Mouse (Mus musculus) c-Kit-negative CD71-positive TER-119-positive erythroid progenitor cells, embryonic 14.5 days (primary cell): ENCODE results near the gene Mogs.

Experiments used
- DNase-seq: peaks from one replicate; pipeline ENCODE4 v3.0.0-alpha.2; 2013; ENCODE audit warnings: low read depth, low spot score

Gene Mogs

DNA sequence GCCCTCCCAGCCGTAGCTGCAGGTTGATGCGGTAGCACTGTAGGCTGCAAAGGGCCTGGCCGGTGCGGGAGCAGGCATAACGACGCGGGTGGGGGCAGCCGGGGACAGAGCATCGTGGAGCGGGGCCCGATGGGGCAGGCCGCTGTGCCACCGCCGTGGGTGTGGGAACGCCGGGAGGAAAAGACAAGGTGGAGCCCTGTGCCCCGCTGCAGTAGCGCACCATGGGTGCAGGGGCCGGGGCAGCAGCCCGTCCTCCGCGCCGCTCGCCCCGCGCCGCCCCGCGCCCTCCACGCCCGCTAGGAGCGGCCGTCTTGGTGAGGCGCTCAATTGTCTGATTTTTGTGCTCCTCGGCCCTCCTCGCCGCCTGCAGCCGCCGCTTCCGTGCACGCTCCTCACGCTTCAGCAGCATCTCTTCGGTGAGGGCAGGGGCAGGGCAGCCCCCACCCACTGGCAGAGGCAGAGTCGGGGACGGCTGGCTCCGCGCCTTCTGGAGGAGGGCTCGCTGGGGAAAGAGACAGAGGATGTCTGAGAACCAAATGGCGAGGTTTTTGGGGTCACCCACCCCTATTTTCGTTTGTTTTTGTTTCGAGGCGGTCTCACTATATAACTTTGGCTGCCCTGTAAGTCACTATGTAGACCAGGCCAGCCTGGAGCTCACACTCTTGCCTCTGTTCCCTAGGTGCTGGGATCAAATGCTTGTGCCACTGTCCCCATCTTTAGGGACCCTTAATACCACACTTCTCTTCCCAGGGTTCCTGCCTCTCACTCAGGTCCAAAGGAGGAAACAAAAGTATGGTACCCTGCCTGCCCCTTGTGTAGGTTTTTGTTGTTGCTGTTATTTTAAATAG lies 6.8 kb downstream of the Mogs start:
- no peak for DNase-seq

DNA sequence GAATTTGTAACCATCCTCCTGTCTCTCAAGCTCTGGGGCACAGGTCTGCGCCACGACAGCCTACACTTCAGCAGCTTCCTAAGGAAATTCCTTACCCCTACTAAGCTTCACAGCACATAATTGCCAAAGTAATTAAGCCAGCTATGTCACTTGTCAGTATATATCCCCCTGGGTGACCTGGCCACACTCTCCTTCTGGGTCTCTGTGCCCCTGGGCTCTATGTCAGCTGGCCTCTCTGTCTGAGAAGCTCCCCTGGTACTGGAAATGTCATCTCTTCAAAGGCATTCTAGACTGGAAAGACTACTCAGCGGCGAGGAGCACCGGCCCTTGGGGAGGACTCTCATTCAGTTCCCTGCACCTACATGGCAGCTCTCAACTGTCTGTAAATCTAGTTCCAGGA lies 7.7 kb downstream of the Mogs start:
- DNase-seq = no peak

GRCm38 (mm10) chr6:83124851-83125312 lies 9.6 kb downstream of the Mogs start:
- peak; percentile 90 for DNase-seq

DNA sequence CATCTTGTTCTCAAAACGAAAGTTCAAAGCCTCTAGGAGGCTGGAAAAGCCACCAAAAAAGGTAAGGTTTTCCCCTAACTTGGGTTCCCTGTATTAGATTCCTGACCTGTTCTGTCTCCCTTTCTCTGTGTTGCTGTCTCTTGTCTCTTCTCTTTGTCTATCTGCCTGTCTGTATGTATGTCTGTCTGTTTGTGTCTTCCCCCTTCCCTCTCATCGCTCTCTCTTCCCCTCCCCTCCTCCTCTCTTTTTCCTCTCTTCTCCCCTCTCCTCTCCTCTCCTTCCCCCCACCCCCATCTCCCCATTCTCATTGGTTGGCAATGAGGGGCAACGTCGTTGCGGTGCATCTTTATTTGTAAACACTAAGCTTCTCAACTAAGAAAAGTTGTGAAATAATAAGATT lies 10.0 kb downstream of the Mogs start, which contains the start of gene Ino80b:
Ino80b (minus strand) TSS at position 101 of the 400 bp plus-strand sequence.
- no peak for DNase-seq

DNA sequence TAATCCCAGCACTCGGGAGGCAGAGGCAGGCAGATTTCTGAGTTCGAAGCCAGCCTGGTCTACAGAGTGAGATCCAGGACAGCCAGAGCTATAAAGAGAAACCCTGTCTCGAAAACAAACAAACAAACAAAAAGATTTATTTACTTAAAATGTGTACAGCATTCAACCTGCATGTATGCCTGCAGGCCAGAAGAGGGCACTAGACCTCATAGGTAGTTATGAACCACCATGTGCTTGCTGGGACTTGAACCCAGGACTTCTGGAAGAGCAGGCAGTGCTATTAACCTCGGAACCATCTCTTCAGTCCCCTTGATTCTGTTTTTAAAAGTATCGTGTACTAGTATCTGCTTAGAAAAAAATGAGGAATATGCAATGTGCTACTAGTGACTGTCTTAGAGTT lies 12.1 kb downstream of the Mogs start:
- no peak for DNase-seq

GRCm38 (mm10) chr6:83131469-83132034 lies 16.3 kb downstream of the Mogs start:
- no peak for DNase-seq

- DNase-seq = no peak
These were observed 17.1 kb downstream of the Mogs start for GRCm38 (mm10) chr6:83132176-83132919.

GRCm38 (mm10) chr6:83134226-83134625 lies 18.9 kb downstream of the Mogs start:
- no peak for DNase-seq

DNA sequence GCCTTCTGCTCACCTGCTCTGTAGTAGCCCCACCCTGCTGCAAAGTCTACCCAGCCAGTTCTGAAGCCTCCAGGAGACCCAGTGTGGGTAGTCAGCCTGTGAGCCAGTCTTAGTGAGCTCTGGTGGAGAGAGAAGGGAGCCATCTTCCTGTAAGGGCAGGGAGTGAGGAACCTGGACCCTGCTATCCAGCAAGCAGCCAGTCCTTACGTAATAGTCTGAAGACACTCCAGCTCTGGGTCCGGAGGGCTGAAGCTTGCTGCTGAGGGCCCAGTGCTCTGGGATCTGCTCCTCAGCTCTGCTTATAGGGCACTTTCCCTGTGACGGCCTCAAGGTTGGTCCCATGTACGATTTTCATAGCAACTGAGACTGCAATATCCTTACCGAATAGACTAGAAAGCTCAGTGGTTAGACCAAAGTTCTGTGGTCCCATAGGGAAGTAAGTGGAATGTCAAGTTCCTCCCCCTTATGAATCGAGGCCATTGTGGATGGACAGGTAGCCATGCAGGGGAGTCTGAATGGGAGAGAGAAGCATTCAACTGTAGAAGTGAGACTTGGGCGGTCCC lies 19.7 kb downstream of the Mogs start, which contains the start of gene Rtkn:
Rtkn (plus strand) TSS at position 513 of the 563 bp plus-strand sequence.
- DNase-seq = no peak

DNA sequence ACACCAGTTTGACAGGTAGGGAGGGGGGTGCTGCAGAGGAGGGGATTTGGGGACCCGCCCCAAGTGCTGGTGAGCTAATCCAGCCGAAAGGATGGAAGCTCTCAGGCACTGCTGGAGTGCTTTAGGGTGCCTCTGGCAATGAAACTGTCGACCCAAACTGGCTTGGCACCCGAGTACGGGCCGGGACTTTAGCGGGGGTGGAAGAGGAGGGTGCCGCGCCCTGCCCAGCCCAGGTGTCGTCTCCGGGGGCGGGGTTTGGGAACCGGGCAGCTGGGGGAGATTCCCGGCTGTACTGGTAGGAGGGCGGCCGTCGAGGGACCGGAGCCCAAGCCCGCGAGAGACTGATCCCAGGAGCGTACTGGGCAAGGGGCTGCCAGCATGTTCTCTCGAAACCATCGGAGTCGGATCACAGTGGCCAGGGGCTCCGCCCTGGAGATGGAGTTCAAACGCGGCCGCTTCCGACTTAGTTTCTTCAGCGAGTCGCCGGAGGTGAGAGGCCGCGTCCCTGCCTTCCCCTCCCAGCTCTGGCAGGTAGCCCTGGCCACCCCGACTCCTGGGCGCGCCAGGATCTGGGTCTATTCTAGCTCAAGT lies 20.4 kb downstream of the Mogs start:
- DNase-seq = no peak

DNA sequence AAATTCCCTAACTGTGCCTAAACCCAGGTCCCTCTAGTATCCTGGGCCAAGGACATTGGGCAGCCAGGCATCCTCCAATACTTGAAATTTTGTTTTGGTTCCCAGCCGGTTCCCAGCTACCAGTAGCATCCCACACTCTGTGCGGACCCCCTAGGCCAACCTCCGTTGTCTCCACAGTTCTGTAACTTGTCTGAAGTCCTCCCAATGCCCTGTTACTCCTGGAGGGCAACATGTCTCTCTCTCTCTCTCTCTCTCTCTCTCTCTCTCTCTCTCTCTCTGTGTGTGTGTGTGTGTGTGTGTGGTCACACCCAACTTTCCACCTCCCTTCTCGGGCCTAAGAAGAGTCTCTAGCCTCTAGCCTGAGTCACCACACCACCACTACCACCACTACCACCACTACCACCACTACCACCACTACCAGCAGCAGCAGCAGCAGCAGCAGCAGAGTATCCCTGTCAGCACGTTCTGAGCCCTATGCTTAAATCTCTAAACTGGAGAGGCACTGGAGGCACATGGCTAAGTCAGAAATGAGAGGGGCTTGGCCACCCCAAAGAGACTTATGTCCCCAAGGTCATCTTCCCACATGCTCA lies 21.1 kb downstream of the Mogs start:
- DNase-seq = no peak

DNA sequence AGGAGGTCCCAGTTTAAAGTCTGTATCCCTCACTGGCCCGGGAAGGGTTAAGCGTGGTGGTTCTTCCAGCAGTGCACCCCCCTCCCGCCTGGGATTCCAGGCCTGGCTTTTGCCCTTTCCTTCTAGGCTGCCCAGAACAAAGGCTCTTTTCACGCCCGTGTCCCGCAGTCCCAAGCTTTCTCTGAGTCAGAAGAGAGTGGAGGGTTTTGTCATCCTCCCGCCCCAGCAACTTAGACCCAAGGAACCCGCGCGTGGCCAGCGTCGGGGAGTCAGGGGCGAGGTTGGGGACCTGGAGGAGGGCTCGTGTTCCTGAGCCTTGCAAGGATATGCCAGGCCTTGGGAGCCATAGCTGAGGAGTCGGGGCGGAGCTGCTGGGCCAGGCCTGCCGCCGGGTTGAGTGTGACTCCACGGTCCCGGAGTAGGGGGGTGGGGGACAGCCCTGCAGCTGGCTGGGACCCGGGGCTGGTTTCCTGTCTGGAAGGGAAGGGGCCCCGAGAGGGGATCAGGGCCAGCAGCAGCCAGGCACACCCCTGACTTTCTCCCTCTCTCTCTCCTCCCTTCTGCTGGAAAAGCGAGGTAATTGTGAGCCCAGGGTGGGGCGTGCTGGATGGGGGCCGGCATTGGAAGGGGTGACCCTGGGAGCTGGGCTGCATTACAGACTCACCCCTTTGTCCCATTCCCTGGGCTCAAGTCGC lies 21.7 kb downstream of the Mogs start:
- no peak for DNase-seq

GRCm38 (mm10) chr6:83137576-83137950 lies 22.3 kb downstream of the Mogs start:
- DNase-seq = no peak

DNA sequence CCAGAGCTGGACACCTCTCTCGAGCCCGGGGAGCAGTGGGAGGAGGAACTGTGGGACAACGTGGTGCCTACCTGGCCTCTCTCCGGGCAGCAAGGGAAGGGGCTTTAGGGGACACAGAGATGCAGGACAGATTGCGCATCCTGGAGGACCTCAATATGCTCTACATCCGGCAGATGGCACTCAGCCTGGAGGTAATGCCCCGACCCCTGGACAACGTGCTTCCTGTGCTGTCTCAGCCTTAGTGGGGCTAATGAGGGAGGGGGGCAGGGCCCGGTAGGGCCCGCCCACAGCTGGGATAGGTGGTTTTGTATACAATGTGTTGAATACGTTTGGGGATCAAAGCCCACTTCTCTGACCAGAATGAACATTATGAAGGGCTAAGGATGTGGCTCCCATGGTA lies 22.8 kb downstream of the Mogs start:
- no peak for DNase-seq

GRCm38 (mm10) chr6:83140044-83140443 lies 24.7 kb downstream of the Mogs start:
- no peak for DNase-seq

DNA sequence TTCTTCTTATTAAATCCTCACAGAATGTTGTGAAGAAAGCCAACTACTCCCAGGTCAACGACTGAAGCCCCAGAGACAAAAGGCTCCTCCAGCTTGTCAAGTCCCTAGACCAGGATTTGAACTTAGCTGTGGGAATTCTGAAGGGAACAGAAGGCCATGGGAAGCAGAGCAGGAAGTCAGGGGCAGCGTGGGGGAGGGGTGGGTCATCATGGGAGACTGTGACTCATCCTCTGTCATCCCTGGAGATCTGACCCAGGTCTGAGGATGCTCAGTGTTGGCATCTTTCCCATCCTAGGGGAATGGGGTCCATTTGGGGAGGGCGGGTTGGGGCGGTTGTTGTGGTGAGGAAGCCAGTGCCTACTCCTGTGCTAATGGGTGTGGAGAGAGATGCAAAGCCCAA lies 26.3 kb downstream of the Mogs start:
- DNase-seq = no peak

GRCm38 (mm10) chr6:83142211-83142731 lies 27.0 kb downstream of the Mogs start:
- no peak for DNase-seq

DNA sequence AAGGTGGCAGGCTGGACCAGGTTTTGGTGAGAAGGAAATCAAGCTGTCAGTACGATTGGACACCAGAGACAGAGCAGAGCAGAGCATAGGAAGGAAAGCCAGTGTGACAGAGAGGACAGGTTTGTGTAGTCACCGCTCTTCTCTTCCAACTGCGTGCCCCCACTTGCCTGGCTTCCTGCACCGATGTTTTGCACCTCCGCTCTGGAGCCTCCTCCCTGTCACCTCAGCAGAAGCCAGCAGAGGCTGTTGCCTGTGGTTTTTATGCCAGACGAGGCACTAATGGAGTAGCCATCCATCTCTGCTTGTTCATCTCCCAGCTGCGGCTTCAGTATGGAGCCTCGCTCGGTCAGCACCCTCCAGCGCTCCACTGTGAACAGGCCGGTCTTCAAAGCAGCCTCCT lies 27.6 kb downstream of the Mogs start:
- no peak for DNase-seq

DNA sequence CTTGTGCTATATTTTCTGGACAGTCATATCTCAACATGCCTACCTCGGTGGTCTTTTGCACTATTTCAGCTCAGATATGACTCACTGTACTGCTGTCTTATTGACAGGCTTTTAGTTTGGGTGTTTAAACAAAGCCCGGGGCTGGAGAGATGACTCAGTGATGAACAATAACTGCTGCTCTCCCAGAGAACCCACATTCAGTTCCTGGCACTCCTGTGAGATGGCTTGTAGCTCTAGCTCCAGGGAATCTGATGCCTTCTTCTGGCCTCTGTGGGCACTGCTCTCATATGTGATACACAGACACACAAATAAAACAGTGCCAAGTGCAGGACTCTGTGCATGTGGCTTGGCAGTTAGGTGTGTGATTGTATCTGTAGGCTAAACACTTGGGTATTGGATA lies 29.9 kb downstream of the Mogs start:
- no peak for DNase-seq

- DNase-seq = no peak
These were observed 30.5 kb downstream of the Mogs start for GRCm38 (mm10) chr6:83145805-83146204.
